Mouse (Mus musculus): Measurements from ENCODE around the gene Nkx3-2.

DNA sequence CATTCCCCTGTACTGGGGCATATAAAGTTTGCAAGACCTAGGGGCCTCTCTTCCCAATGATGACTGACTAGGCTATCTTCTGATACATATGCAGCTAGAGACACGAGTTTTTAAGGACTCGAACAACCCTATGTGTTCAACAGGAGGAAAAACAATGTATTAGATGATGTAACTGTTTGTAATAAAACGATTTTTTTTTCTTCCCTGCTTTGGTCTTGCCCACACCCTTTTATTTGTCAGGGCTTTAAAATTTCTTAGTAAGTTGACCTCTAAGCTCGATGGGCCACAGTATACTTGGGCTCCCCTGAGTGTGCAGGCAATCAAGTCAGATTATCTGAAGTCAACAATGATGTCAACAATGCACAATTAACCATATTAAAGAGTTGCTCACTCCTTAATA, 7.9 kb downstream of the Nkx3-2 start:
- TF ChIP-seq CTCF (IDR thresholded peaks at IDR 0.05) (no peak), POLR2A (IDR thresholded peaks at IDR 0.05; ENCODE audit: insufficient read depth, low read depth, low read length) (no peak), EP300 (IDR thresholded peaks at IDR 0.05; ENCODE audit: insufficient read depth, low read depth, low read length) (no peak)

Measured in heart, adult 2 months (tissue).